Mouse (Mus musculus) heart, embryonic 15.5 days (tissue): Measurements from ENCODE around the gene Atp8b4. TPM values are rescaled to one million over a fixed set of nuclear protein-coding genes. Genes with fewer than 3 reads are reported as not detected.
A peak's percentile ranks its signal among the peaks of the same experiment; 100 is the strongest.

Source experiments
- ATAC-seq: fragments of 200-750 bp; cut with Nextera tagmentation; replicated peaks from 2 replicates; pipeline ENCODE4 v1.8.0; 2017; ENCODE audit warnings: low read depth, moderate TSS enrichment; ENCODE audit not compliant: insufficient number of reproducible peaks, insufficient read depth, low FRiP score
- H3K27ac ChIP-seq: fragments of 300-500 bp; sonication (generic); 2 replicates; pipeline ENCODE4 v1.5.1; 2015; ENCODE audit warnings: mild to moderate bottlenecking, inconsistent platforms
- H3K27me3 ChIP-seq: fragments of 300-500 bp; sonication (generic); 2 replicates; pipeline ENCODE4 v1.6.1; 2015; ENCODE audit warnings: inconsistent platforms
- H3K36me3 ChIP-seq: fragments of 300-500 bp; sonication (generic); 2 replicates; pipeline ENCODE4 v1.6.1; 2015; ENCODE audit warnings: mild to moderate bottlenecking, inconsistent platforms
- H3K4me1 ChIP-seq: fragments of 300-500 bp; sonication (generic); replicated peaks from 2 replicates; pipeline ENCODE4 v1.6.1; 2015; ENCODE audit warnings: inconsistent platforms
- H3K4me2 ChIP-seq: fragments of 300-500 bp; sonication (generic); 2 replicates; pipeline ENCODE4 v1.6.1; 2015; ENCODE audit warnings: inconsistent platforms, mild to moderate bottlenecking, moderate library complexity
- H3K4me3 ChIP-seq: fragments of 300-500 bp; sonication (generic); 2 replicates; pipeline ENCODE4 v1.5.1; 2015; ENCODE audit warnings: mild to moderate bottlenecking, inconsistent platforms
- H3K9ac ChIP-seq: fragments of 300-500 bp; sonication (generic); 2 replicates; pipeline ENCODE4 v1.6.1; 2015; ENCODE audit warnings: mild to moderate bottlenecking, inconsistent platforms
- H3K9me3 ChIP-seq: fragments of 300-500 bp; sonication (generic); replicated peaks from 2 replicates; pipeline ENCODE4 v1.6.1; 2016; ENCODE audit warnings: inconsistent platforms
- WGBS: fragments of 180-500 bp; shearing (Covaris S2); methylation state at CpG from one replicate; pipeline ENCODE4 v1.1.7; 2015; ENCODE audit warnings: mixed read lengths; 5-methylcytosine and 5-hydroxymethylcytosine counted together
- polyA plus RNA-seq: library from polyadenylated mRNA; unstranded; fragments of >200 nt; fragmentation: Nextera tagmentation; extraction: Ambion mirVana; gene quantifications from 2 replicates; pipeline ENCODE4 v1.2.1, GENCODE M21; 2015

The Atp8b4 gene
- polyA plus RNA-seq, 1 experiment from 2014 or later = 0.34 TPM

GRCm38 (mm10) chr2:126387458-126388037, 112.9 kb downstream of the Atp8b4 start:
- H3K27me3 ChIP-seq = no peaks in the 10 kb centered on the region
- no peak overlapping the region for H3K9ac ChIP-seq
- 70% methylated on average over 8 of the region's 8 CpGs for WGBS
- no peak overlapping the region for H3K4me2 ChIP-seq
- no peaks in the 10 kb centered on the region for H3K9me3 ChIP-seq
- no peak overlapping the region for H3K4me3 ChIP-seq
- H3K27ac ChIP-seq = no peak overlapping the region
- no peaks in the 10 kb centered on the region for H3K36me3 ChIP-seq
- no peak for ATAC-seq
- no peaks in the 10 kb centered on the region for H3K4me1 ChIP-seq

- Histone ChIP-seq H3K4me3 (no peak overlapping the region), H3K4me1 (no peaks in the 10 kb centered on the region), H3K27ac (no peak overlapping the region), H3K9me3 (no peaks in the 10 kb centered on the region), H3K9ac (no peak overlapping the region), H3K36me3 (no peaks in the 10 kb centered on the region), H3K4me2 (no peak overlapping the region), H3K27me3 (no peaks in the 10 kb centered on the region)
- no peak for ATAC-seq
These were observed 114.4 kb downstream of the Atp8b4 start for GRCm38 (mm10) chr2:126386056-126386455.

GRCm38 (mm10) chr2:126380300-126380699, 120.2 kb downstream of the Atp8b4 start:
- no peak overlapping the region for H3K9ac ChIP-seq
- no peak overlapping the region for H3K4me3 ChIP-seq
- H3K27ac ChIP-seq = no peak overlapping the region
- H3K4me2 ChIP-seq = no peak overlapping the region
- H3K9me3 ChIP-seq = no peaks in the 10 kb centered on the region
- H3K36me3 ChIP-seq = no peaks in the 10 kb centered on the region
- H3K4me1 ChIP-seq = no peaks in the 10 kb centered on the region
- 80% methylated on average over 5 of the region's 5 CpGs for WGBS
- no peaks in the 10 kb centered on the region for H3K27me3 ChIP-seq
- ATAC-seq = no peak

- H3K27me3 ChIP-seq = no peaks in the 10 kb centered on the region
- 38% methylated on average over 8 of the region's 8 CpGs for WGBS
- no peak overlapping the region for H3K27ac ChIP-seq
- no peaks in the 10 kb centered on the region for H3K36me3 ChIP-seq
- no peak overlapping the region for H3K9ac ChIP-seq
- no peak overlapping the region for H3K4me3 ChIP-seq
- ATAC-seq = no peak
- H3K4me2 ChIP-seq = no peak overlapping the region
- H3K4me1 ChIP-seq = peaks cover 5% of the 10 kb centered on the region; the same call in 1 of the 2 replicates
- no peaks in the 10 kb centered on the region for H3K9me3 ChIP-seq
These were observed 128.8 kb downstream of the Atp8b4 start for GRCm38 (mm10) chr2:126371634-126372033.

- 18% methylated on average over 4 of the region's 4 CpGs for WGBS
These were observed 130.7 kb downstream of the Atp8b4 start for GRCm38 (mm10) chr2:126369815-126370214.

GRCm38 (mm10) chr2:126363745-126364725, 136.4 kb downstream of the Atp8b4 start:
- ATAC-seq = no peak; the same call in 1 of the 2 replicates
- Histone ChIP-seq H3K9me3 (no peaks in the 10 kb centered on the region), H3K4me2 (no peak overlapping the region), H3K9ac (no peak overlapping the region), H3K27me3 (no peaks in the 10 kb centered on the region), H3K4me1 (0 out of 2 replicates have a peak, but pooled peaks cover 3% of the 10 kb centered on the region), H3K36me3 (no peaks in the 10 kb centered on the region), H3K27ac (0 out of 2 replicates have a peak overlapping the region, but pooled peaks have one; percentile 17), H3K4me3 (no peak overlapping the region)
- whole genome bisulfite sequencing = 64% methylated on average over 14 of the region's 14 CpGs

More at GRCm38 (mm10) chr2:126369815-126370214, 130.7 kb downstream of the Atp8b4 start:
- H3K4me1 ChIP-seq = peaks cover 5% of the 10 kb centered on the region; the same call in 1 of the 2 replicates
- no peak overlapping the region for H3K4me3 ChIP-seq
- no peaks in the 10 kb centered on the region for H3K36me3 ChIP-seq
- ATAC-seq = no peak
- H3K27ac ChIP-seq = no peak overlapping the region
- H3K27me3 ChIP-seq = no peaks in the 10 kb centered on the region
- H3K4me2 ChIP-seq = no peak overlapping the region
- H3K9me3 ChIP-seq = no peaks in the 10 kb centered on the region
- H3K9ac ChIP-seq = no peak overlapping the region

GRCm38 (mm10) chr2:126363050-126363744, 137.3 kb downstream of the Atp8b4 start:
- no peaks in the 10 kb centered on the region for H3K9me3 ChIP-seq
- H3K9ac ChIP-seq = no peak overlapping the region
- H3K27ac ChIP-seq = no peak overlapping the region
- H3K36me3 ChIP-seq = no peaks in the 10 kb centered on the region
- H3K4me2 ChIP-seq = no peak overlapping the region
- H3K4me3 ChIP-seq = no peak overlapping the region
- 37% methylated on average over 7 of the region's 7 CpGs for WGBS
- H3K4me1 ChIP-seq = 0 out of 2 replicates have a peak, but pooled peaks cover 3% of the 10 kb centered on the region
- no peaks in the 10 kb centered on the region for H3K27me3 ChIP-seq
- no peak for ATAC-seq

GRCm38 (mm10) chr2:126361131-126361810, 139.2 kb downstream of the Atp8b4 start:
- no peak for ATAC-seq
- H3K4me1 ChIP-seq = 0 out of 2 replicates have a peak, but pooled peaks cover 3% of the 10 kb centered on the region
- 66% methylated on average over 21 of the region's 21 CpGs for WGBS

GRCm38 (mm10) chr2:126360688-126361087, 139.8 kb downstream of the Atp8b4 start:
- Histone ChIP-seq H3K36me3 (no peaks in the 10 kb centered on the region), H3K27me3 (no peaks in the 10 kb centered on the region), H3K9ac (no peak overlapping the region), H3K27ac (0 out of 2 replicates have a peak overlapping the region, but pooled peaks have one; percentile 46), H3K4me3 (no peak overlapping the region), H3K4me1 (0 out of 2 replicates have a peak, but pooled peaks cover 3% of the 10 kb centered on the region), H3K9me3 (no peaks in the 10 kb centered on the region), H3K4me2 (no peak overlapping the region)
- 43% methylated on average over 6 of the region's 6 CpGs for WGBS
- ATAC-seq = no peak

More at GRCm38 (mm10) chr2:126361131-126361810, 139.2 kb downstream of the Atp8b4 start:
- H3K9ac ChIP-seq = no peak overlapping the region
- peak overlapping the region; percentile 46 for H3K27ac ChIP-seq
- H3K4me2 ChIP-seq = no peak overlapping the region
- H3K4me3 ChIP-seq = no peak overlapping the region
- no peaks in the 10 kb centered on the region for H3K27me3 ChIP-seq
- no peaks in the 10 kb centered on the region for H3K9me3 ChIP-seq
- no peaks in the 10 kb centered on the region for H3K36me3 ChIP-seq

GRCm38 (mm10) chr2:126359965-126360364, 140.5 kb downstream of the Atp8b4 start:
- WGBS = 77% methylated on average over 3 of the region's 3 CpGs
- no peaks in the 10 kb centered on the region for H3K36me3 ChIP-seq
- H3K27ac ChIP-seq = no peak overlapping the region
- H3K27me3 ChIP-seq = no peaks in the 10 kb centered on the region
- H3K9me3 ChIP-seq = no peaks in the 10 kb centered on the region
- no peak for ATAC-seq
- H3K4me3 ChIP-seq = no peak overlapping the region
- H3K9ac ChIP-seq = no peak overlapping the region
- no peak overlapping the region for H3K4me2 ChIP-seq
- H3K4me1 ChIP-seq = 0 out of 2 replicates have a peak, but pooled peaks cover 3% of the 10 kb centered on the region
